Mouse (Mus musculus) liver, embryonic 12.5 days (tissue): ENCODE measurements around the gene Morc3. TPM values are rescaled to one million over a fixed set of nuclear protein-coding genes. Genes with fewer than 3 reads are reported as not detected.
A peak's percentile ranks its signal among the peaks of the same experiment; 100 is the strongest.

Experiments used
- ATAC-seq: fragments of 200-750 bp; cut with Nextera tagmentation; 2 replicates; pipeline ENCODE4 v1.8.0; 2017; ENCODE audit warnings: moderate number of reproducible peaks, mild to moderate bottlenecking, moderate library complexity
- H3K27ac ChIP-seq: fragments of 300-500 bp; sonication (generic); 2 replicates; pipeline ENCODE4 v1.5.1; 2016; ENCODE audit warnings: mild to moderate bottlenecking
- H3K27me3 ChIP-seq: fragments of 300-500 bp; sonication (generic); replicated peaks from 2 replicates; pipeline ENCODE4 v1.6.1; 2016; ENCODE audit warnings: mild to moderate bottlenecking, moderate library complexity
- H3K36me3 ChIP-seq: fragments of 300-500 bp; sonication (generic); 2 replicates; pipeline ENCODE4 v1.6.1; 2016; ENCODE audit warnings: mild to moderate bottlenecking, moderate library complexity
- H3K4me1 ChIP-seq: fragments of 300-500 bp; sonication (generic); 2 replicates; pipeline ENCODE4 v1.6.1; 2016
- H3K4me2 ChIP-seq: fragments of 300-500 bp; sonication (generic); 2 replicates; pipeline ENCODE4 v1.6.1; 2016; ENCODE audit warnings: mild to moderate bottlenecking, moderate library complexity
- H3K4me3 ChIP-seq: fragments of 300-500 bp; sonication (generic); 2 replicates; pipeline ENCODE4 v1.5.1; 2016; ENCODE audit warnings: mild to moderate bottlenecking, moderate library complexity
- H3K9ac ChIP-seq: fragments of 300-500 bp; sonication (generic); 2 replicates; pipeline ENCODE4 v1.6.1; 2016; ENCODE audit warnings: mild to moderate bottlenecking, moderate library complexity
- H3K9me3 ChIP-seq: fragments of 300-500 bp; sonication (generic); replicated peaks from 2 replicates; pipeline ENCODE4 v1.6.1; 2016; ENCODE audit warnings: mild to moderate bottlenecking, moderate library complexity
- WGBS: fragments of 180-500 bp; shearing (Covaris S2); methylation state at CpG from one replicate; pipeline ENCODE4 v1.1.7; 2016; ENCODE audit not compliant: insufficient replicate concordance; 5-methylcytosine and 5-hydroxymethylcytosine counted together
- polyA plus RNA-seq: library from polyadenylated mRNA; unstranded; fragments of >200 nt; fragmentation: Nextera tagmentation; extraction: Ambion mirVana; gene quantifications from 2 replicates; pipeline ENCODE4 v1.2.1, GENCODE M21; 2016

The Morc3 gene
- polyA plus RNA-seq, 1 experiment from 2014 or later, result 22.6 TPM

GRCm38 (mm10) chr16:93890948-93891604 lies 59.2 kb downstream of the Morc3 start:
- Histone ChIP-seq H3K27me3 (no peaks in the 10 kb centered on the region), H3K9ac (no peak overlapping the region), H3K4me3 (no peak overlapping the region), H3K4me1 (peaks cover 16% of the 10 kb centered on the region), H3K36me3 (peaks cover 100% of the 10 kb centered on the region), H3K27ac (no peak overlapping the region), H3K9me3 (no peaks in the 10 kb centered on the region), H3K4me2 (no peak overlapping the region)
- 72% methylated on average over 12 of the region's 12 CpGs for WGBS
- ATAC-seq, result no peak

- 86% methylated on average over 5 of the region's 5 CpGs for WGBS
- no peaks in the 10 kb centered on the region for H3K27me3 ChIP-seq
- H3K4me2 ChIP-seq, result no peak overlapping the region
- H3K27ac ChIP-seq, result no peak overlapping the region
- H3K9ac ChIP-seq, result no peak overlapping the region
- no peaks in the 10 kb centered on the region for H3K9me3 ChIP-seq
- ATAC-seq, result no peak
- peaks cover 81% of the 10 kb centered on the region for H3K36me3 ChIP-seq
- peaks cover 13% of the 10 kb centered on the region for H3K4me1 ChIP-seq
- H3K4me3 ChIP-seq, result no peak overlapping the region
Observed at GRCm38 (mm10) chr16:93893285-93893684, 61.4 kb downstream of the Morc3 start.

GRCm38 (mm10) chr16:93903027-93903426 lies 71.1 kb downstream of the Morc3 start:
- no peak overlapping the region for H3K4me2 ChIP-seq
- H3K27me3 ChIP-seq, result no peaks in the 10 kb centered on the region
- H3K4me1 ChIP-seq, result no peaks in the 10 kb centered on the region
- H3K27ac ChIP-seq, result no peak overlapping the region
- 76% methylated on average over 6 of the region's 6 CpGs for WGBS
- no peaks in the 10 kb centered on the region for H3K9me3 ChIP-seq
- no peak for ATAC-seq
- H3K9ac ChIP-seq, result no peak overlapping the region
- H3K4me3 ChIP-seq, result no peak overlapping the region
- peaks cover 85% of the 10 kb centered on the region for H3K36me3 ChIP-seq

- 66% methylated on average over 11 of the region's 11 CpGs for WGBS
- 0 out of 2 replicates have a peak, but pooled peaks have one; percentile 24 for ATAC-seq
- Histone ChIP-seq H3K27me3 (no peaks in the 10 kb centered on the region), H3K9ac (no peak overlapping the region), H3K27ac (no peak overlapping the region), H3K4me3 (no peak overlapping the region), H3K36me3 (peaks cover 56% of the 10 kb centered on the region), H3K4me2 (no peak overlapping the region), H3K4me1 (peaks cover 10% of the 10 kb centered on the region), H3K9me3 (no peaks in the 10 kb centered on the region)
Observed at GRCm38 (mm10) chr16:93906156-93907014, 74.5 kb downstream of the Morc3 start.

GRCm38 (mm10) chr16:93907761-93908160 lies 75.8 kb downstream of the Morc3 start:
- Histone ChIP-seq H3K4me1 (peaks cover 11% of the 10 kb centered on the region), H3K27ac (no peak overlapping the region), H3K4me3 (no peak overlapping the region), H3K9me3 (no peaks in the 10 kb centered on the region), H3K9ac (no peak overlapping the region), H3K36me3 (peaks cover 42% of the 10 kb centered on the region), H3K27me3 (no peaks in the 10 kb centered on the region), H3K4me2 (no peak overlapping the region)
- WGBS, result 74% methylated on average over 5 of the region's 5 CpGs
- no peak for ATAC-seq

- Histone ChIP-seq H3K36me3 (peaks cover 38% of the 10 kb centered on the region), H3K4me1 (peaks cover 11% of the 10 kb centered on the region), H3K9ac (no peak overlapping the region), H3K27me3 (no peaks in the 10 kb centered on the region), H3K4me3 (no peak overlapping the region), H3K27ac (no peak overlapping the region), H3K9me3 (no peaks in the 10 kb centered on the region), H3K4me2 (no peak overlapping the region)
- no peak for ATAC-seq
- WGBS, result 81% methylated on average over 8 of the region's 8 CpGs
Observed at GRCm38 (mm10) chr16:93908196-93908595, 76.3 kb downstream of the Morc3 start.

- no peaks in the 10 kb centered on the region for H3K9me3 ChIP-seq
- peaks cover 21% of the 10 kb centered on the region for H3K36me3 ChIP-seq
- no peak for ATAC-seq
- H3K4me2 ChIP-seq, result no peak overlapping the region
- H3K4me1 ChIP-seq, result peaks cover 11% of the 10 kb centered on the region
- WGBS, result 66% methylated on average over 3 of the region's 3 CpGs
- H3K27ac ChIP-seq, result no peak overlapping the region
- no peaks in the 10 kb centered on the region for H3K27me3 ChIP-seq
- H3K4me3 ChIP-seq, result no peak overlapping the region
- no peak overlapping the region for H3K9ac ChIP-seq
Observed at GRCm38 (mm10) chr16:93909936-93910335, 78.0 kb downstream of the Morc3 start.

- Histone ChIP-seq H3K4me2 (peak overlapping the region; percentile 3; the same call in 1 of the 2 replicates), H3K9me3 (no peaks in the 10 kb centered on the region), H3K27ac (no peak overlapping the region), H3K27me3 (no peaks in the 10 kb centered on the region), H3K4me3 (no peak overlapping the region), H3K9ac (no peak overlapping the region), H3K4me1 (peaks cover 11% of the 10 kb centered on the region), H3K36me3 (peaks cover 11% of the 10 kb centered on the region)
- ATAC-seq, result peak; percentile 63
- WGBS, result 56% methylated on average over 28 of the region's 28 CpGs
Observed at GRCm38 (mm10) chr16:93910735-93911665, 79.1 kb downstream of the Morc3 start.

GRCm38 (mm10) chr16:93912158-93912557 lies 80.2 kb downstream of the Morc3 start:
- 70% methylated on average over 5 of the region's 5 CpGs for WGBS
- Histone ChIP-seq H3K27me3 (no peaks in the 10 kb centered on the region), H3K27ac (no peak overlapping the region), H3K36me3 (no peaks in the 10 kb centered on the region), H3K9ac (no peak overlapping the region), H3K4me3 (no peak overlapping the region), H3K4me2 (no peak overlapping the region), H3K9me3 (no peaks in the 10 kb centered on the region), H3K4me1 (peaks cover 11% of the 10 kb centered on the region)
- ATAC-seq, result no peak

GRCm38 (mm10) chr16:93912808-93913207 lies 80.9 kb downstream of the Morc3 start:
- Histone ChIP-seq H3K36me3 (no peaks in the 10 kb centered on the region), H3K27me3 (no peaks in the 10 kb centered on the region), H3K4me1 (peaks cover 14% of the 10 kb centered on the region), H3K27ac (no peak overlapping the region), H3K4me2 (no peak overlapping the region), H3K9ac (no peak overlapping the region), H3K4me3 (no peak overlapping the region), H3K9me3 (no peaks in the 10 kb centered on the region)
- WGBS, result 73% methylated on average over 3 of the region's 3 CpGs
- no peak for ATAC-seq

- WGBS, result 59% methylated on average over 10 of the region's 10 CpGs
- no peak overlapping the region for H3K4me2 ChIP-seq
- H3K4me1 ChIP-seq, result peaks cover 23% of the 10 kb centered on the region
- H3K36me3 ChIP-seq, result no peaks in the 10 kb centered on the region
- no peak overlapping the region for H3K27ac ChIP-seq
- H3K4me3 ChIP-seq, result no peak overlapping the region
- H3K9me3 ChIP-seq, result no peaks in the 10 kb centered on the region
- H3K9ac ChIP-seq, result no peak overlapping the region
- no peak for ATAC-seq
- H3K27me3 ChIP-seq, result 0 out of 2 replicates have a peak, but pooled peaks cover under 1% of the 10 kb centered on the region
Observed at GRCm38 (mm10) chr16:93913881-93914576, 82.1 kb downstream of the Morc3 start.
